Mouse (Mus musculus) gonadal fat pad, adult 2 months (tissue): Measurements from ENCODE around the gene Olfr167. TPM values are rescaled to one million over a fixed set of nuclear protein-coding genes. Genes with fewer than 3 reads are reported as not detected.
"Not testable (repeated sequence)": the region's sequence is repeated elsewhere in the genome, so short reads cannot be mapped to it uniquely, and the experiment has no call there.

Experiments
- DNase-seq: peaks from one replicate; pipeline ENCODE4 v3.0.0-alpha.2; 2012; ENCODE audit warnings: low read depth
- polyA plus RNA-seq: library from polyadenylated mRNA; depleted of rRNA; stranded (reverse); fragments of >200 nt; gene quantifications from 2 replicates; pipeline ENCODE4 v1.2.3, GENCODE M21; 2012; rRNA removed

Gene Olfr167
- polyA plus RNA-seq = not detected in 2 replicates

DNA sequence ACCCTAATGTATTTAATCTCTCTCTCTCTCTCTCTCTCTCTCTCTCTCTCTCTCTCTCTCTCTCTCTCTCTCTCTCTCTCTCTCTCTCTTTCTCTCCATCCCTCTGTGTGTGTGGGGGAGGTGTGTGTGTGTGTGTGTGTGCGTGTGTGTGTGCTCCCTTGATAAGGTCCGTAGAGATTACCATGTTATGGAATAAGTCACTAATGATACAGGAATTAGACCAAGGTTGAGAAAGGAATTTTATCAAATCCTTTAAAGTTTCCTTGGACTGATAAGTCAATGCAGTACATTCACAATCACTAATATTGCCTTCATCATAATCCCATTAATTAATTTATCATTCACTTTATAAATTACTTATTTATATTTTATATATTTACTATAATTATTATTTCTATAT, at the start of gene Olfr167:
Gene Olfr167, minus strand, starts transcription at position 101 of the 400 bp plus-strand sequence.
- DNase-seq = no peak

DNA sequence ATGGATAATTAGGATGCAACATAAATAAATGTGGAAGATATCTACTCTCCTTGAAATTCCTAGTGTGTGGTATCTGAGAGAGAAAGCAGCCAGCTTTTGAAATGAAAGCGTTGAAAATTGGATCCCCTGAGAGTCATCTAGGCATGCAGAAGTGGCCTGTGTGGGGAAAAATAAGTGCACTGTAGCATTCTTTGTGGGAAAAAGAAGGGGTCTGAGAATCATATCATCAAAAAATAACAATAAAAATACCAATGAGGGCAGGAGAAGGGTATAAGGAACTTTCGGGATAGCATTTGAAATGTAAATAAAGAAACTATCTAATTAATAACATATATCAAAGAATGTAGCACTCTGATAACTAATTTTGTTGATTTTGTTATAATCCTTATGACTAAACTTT, 49.6 kb upstream of the Olfr167 start, which contains the start of gene Olfr169:
Gene Olfr169, minus strand, starts transcription at position 101 of the 400 bp plus-strand sequence.
- not testable (repeated sequence) for DNase-seq

DNA sequence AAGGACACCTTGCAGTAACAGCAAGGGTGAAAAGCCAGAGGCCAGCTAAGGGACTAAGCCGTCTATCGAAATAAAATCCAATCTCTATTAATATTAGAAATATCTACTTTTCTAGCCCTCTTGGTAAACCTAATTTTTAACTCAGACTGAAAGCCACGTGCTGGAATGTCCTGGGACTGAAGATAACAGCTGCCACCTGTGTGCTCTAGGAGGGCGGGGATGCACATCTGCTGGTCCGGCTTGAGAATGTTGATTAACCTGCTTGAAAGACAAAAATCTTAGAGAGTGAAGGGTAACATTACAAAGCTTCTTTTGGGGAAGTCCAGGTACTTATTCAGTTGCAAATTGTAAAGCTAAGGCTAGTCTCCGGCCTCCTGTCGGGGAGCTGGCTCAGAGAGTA, 31.4 kb upstream of the Olfr167 start:
- not testable (repeated sequence) for DNase-seq

DNA sequence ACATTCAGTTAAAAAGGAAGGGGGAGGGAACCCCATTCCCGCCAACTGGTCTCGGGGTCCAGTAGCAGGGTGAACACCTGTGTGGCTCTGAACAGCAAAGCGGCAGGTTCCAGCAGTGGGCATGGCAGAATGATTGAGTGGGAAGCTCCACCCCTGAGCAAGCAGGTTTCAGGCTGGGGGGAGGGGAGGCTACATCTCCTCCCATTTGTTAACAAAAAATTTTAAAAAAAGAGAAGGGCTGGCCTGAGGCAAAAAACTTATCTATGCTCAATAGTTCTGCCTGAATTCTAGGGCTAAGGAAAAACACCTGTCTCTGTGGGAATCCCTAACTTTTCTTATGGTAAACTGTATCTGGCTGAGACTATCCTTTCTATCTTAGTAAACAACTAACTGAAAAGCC, 30.2 kb upstream of the Olfr167 start:
- DNase-seq = not testable (repeated sequence)

DNA sequence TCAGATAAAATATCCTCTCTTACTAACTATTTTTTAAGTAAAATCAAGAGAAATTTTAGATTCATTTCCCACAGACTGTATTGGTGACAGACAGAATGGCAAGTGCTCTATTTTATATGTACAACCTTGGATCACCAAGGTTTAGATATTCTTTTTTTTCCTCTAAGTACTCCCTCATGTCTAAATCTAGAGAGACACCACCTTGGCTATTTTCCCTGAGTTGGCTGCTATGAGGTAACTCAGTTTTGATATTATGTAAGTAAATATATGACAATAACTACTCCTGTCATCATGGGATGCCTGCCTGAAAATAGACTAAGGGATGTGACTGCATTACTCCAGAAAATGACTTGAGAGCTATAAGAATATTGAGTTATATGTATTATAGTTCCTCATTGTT, 13.4 kb upstream of the Olfr167 start, which contains the start of gene Olfr168:
Gene Olfr168, minus strand, starts transcription at position 101 of the 400 bp plus-strand sequence.
- DNase-seq = no peak

DNA sequence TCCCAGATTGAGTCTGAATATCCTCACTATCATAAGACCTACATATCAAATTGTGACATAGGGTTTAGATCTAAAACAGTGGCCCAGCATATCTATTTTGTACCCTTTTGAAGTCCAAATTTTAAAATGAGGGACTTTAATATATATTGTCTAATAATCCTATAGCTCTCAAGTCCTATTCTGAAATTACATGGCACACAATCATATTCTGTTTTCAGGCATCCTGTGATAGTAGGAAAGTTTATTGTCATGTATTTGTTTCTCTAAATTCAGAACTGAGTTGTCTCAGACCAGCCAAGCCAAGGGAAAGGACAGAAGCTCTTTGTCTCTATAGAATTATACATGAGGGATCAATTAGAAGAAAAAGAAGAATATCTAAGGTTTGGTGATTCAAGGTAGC, 38.7 kb downstream of the Olfr167 start, which contains the start of gene Olfr166:
Gene Olfr166, plus strand, starts transcription at position 301 of the 400 bp plus-strand sequence.
- no peak for DNase-seq

DNA sequence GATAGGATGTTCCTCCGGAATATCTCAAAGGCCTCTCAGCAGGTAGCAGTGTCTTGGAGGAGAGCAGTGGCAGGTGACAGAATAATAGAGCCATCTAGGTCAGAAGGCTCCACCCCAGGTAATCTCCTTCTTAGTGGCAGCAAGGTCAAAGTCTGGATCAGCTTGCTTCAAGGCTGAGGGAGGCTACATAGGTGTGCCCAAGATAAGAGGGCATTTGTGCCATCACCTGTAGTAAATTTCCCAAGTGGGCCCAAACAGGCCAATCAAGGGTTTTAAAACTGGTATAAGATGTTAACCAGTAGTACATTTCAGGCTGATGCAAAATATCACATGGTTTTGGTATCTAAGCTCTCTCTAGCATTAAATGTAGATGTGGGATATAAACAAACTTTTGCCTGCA, 57.7 kb downstream of the Olfr167 start:
- DNase-seq = no peak

Other genes with a start within 250 kb of the Olfr167 start
- not detected in 2 replicates for gene Olfr164, start 208.2 kb downstream of the Olfr167 start, polyA plus RNA-seq
- gene Olfr165, start 99.1 kb downstream of the Olfr167 start, polyA plus RNA-seq = not detected in 2 replicates
- not detected in 2 replicates for gene Olfr166, start 38.6 kb downstream of the Olfr167 start, polyA plus RNA-seq
- gene Olfr168, start 13.3 kb upstream of the Olfr167 start, polyA plus RNA-seq = not detected in 2 replicates
- gene Olfr169, start 49.5 kb upstream of the Olfr167 start, polyA plus RNA-seq = not detected in 2 replicates
- gene Olfr170, start 89.6 kb upstream of the Olfr167 start, polyA plus RNA-seq = not detected in 2 replicates
- not detected in 2 replicates for gene Olfr171, start 107.7 kb upstream of the Olfr167 start, polyA plus RNA-seq
- gene Lamp3, start 184.1 kb upstream of the Olfr167 start, polyA plus RNA-seq = 0.04 TPM in 1 of 2 replicates, not detected in the other
- gene B3gnt5, start 237.9 kb upstream of the Olfr167 start, polyA plus RNA-seq = 0.08 and 0.18 TPM in 2 replicates